Mouse (Mus musculus) heart, postnatal 36 days (tissue): ENCODE results near the gene Grin2c. TPM values are rescaled to one million over a fixed set of nuclear protein-coding genes. Genes with fewer than 3 reads are reported as not detected.

Experiments
- DNase-seq, 2 experiments: peaks; one replicate each; pipeline ENCODE4 v3.0.0; 2021 to 2022
- intact Hi-C: fragments of 180-260 bp; cut with DNase I; formaldehyde crosslinking; loops from one replicate; pipeline ENCODE4 v1.15.1; 2025
- total RNA-seq, 2 experiments: library from RNA; stranded (reverse); gene quantifications; 2 replicates each; pipeline ENCODE4 v1.2.3; 2021

Grin2c gene
- total RNA-seq, 2 experiments from 2014 or later = 0.11 to 0.25 TPM

DNA sequence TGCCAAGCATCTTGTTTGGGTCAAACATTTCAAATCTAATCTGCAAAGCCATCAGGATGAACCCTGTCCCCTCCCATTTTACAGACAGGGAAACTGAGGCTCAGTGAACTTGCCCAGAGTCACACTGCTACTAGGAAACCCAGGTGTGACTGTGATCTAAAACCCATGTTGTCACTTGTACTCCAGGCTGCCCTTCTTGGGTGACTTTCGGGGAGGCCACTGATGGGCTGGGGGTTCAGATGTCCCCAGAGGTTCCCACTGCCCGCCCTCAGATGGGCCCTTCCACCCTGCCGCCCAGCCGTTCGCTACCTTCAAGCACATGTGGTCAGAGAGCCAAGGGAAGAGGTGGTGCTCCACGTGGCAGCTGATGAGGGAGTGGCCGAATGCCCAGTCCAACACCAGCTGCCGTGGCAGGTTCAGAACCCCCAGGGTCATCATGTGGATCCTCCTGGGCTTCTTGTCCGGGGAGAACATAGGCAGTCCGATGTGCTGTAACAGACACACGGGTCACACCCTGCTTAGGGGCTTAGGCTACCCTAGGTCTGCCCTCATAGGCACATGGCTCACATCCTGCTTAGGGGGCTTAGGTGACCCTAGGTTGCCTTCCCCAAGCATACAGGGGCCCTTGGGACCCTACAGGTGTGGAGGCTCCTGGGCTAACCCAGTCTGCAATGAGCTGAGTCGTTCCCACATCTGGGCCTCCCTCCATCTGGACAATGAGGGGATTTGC lies 17.0 kb upstream of the Grin2c start:
- intact Hi-C loops = no loop called here
- no peak for DNase-seq

DNA sequence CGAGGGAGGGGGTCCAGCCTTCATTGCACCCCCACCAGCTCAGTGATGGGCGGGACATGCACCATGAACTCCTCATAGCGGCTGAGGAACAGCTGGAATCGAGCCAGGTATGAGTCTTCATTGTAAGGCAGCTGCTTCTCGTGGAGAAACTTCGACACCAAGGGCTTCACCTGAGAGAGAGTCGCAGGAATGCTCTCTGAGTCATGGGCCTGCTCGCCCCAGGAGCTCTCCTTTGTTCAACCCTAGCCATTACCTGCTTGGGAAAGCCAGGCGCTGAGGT lies 16.4 kb upstream of the Grin2c start:
- intact Hi-C loops = no loop called here
- DNase-seq = no peak

DNA sequence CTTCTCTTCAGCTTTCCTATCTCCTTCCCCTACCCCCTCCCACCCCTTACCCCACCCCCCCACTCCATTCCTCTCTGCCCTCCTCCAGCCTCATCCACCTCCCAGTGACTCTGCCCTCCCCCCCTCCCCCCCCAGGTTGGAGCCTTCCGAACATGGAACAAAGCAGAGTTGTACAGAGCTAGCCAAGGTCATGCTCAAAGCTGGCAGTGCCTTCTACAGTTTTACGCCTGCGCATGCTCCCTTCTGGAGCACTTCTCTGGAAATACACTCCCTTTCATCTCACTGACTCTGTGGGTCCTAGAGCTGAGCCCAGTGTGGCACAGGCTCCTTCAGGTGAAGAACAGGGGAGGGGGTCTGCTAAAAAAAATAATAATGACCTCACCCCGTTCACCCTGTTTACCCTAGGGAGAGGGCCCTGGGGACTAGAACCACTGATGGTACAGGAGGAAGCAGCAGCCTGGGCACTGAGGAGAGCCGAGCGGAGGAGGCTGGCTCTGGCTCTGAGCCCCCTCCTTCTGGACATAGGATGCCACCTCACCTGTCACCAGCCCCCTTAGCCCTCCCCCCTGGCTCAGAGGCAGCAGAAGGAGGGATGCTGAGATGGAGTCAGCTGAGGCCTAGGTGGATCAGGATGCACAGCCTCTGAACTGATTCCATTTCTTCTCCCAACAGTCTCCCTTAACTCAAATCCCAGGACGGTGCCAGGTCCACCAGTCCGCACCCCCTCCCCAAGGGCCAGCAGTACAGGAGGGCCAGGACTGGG lies 15.9 kb upstream of the Grin2c start:
- intact Hi-C loops = no loop called here
- DNase-seq = no peak

DNA sequence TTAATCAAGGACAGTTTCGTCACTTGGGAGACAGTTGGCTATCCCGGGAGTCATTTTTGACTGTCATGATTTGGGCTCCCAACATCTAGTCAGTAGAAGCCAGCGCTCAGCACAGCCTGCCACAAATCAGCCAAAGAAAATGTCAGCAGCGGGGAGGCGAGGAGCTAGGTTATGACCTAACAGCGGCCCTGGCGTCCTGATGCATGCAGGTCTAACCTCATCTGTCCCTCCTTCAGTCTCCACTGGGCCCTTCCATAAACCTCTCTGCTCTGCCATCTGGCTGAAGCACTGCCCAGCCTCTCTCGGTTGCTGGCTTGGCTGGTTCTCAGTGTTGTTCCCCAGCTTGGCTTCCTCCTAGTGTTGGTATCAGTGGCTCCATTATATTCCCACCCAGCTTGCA lies 15.3 kb upstream of the Grin2c start:
- intact Hi-C loops = no loop called here
- peak; percentile 37 to 59 for DNase-seq

DNA sequence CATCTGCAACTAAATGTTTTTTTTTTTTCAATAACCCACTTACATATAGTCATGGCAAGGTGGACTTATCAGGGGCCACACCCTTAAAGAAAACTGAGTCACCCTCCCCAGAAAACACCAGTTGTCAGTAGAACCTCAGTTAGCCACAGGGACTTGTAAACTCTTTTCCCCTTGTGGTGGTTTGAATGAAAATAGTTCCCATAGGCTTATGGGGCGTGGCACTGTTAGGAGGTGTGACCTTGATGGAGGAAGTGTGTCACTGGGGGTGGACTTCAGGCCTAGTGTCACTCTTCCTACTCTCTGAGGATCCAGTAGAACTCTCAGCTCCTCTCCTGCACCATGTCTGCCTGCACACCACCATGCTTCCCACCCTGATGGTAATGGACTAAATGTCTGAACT lies 12.7 kb upstream of the Grin2c start:
- intact Hi-C loops = no loop called here
- no peak for DNase-seq

DNA sequence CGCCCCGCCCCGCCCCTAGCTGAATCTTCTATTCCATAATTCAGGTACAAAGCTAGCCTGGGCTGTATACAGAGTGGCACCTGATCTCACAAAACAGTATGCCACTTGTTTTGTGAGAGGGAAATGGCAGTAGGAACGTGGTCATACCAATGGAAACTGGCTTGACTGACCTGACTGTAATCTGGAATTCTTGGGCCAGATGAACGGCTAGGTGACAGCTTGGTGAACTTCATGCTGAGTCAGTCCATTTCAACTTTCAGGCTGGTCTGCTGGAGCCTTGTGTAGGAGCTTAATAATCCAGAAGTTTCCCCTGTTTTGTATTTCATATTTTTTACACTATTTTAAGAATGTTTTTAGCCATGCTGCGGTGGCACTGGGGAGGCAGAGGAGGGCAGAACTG lies 11.1 kb upstream of the Grin2c start:
- no peak for DNase-seq
- intact Hi-C loops = no loop called here

DNA sequence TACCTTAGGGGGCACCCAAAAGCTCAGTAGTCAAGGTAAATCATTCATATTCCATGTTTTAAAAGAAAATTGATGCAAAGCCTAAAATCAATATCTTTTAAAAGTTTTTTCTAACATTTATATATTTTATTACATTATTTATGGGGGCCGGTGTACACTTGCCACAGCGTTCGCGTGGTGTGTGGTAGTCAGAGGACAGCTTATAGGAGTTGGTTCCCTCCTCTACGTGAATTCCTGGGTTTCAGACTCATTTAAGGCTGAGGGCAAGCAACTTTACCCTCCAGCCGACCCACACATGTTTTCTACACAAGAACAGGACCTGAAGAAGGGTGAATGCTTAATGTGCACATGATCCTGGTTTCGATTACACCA lies 10.5 kb upstream of the Grin2c start:
- no peak for DNase-seq
- intact Hi-C loops = no loop called here

DNA sequence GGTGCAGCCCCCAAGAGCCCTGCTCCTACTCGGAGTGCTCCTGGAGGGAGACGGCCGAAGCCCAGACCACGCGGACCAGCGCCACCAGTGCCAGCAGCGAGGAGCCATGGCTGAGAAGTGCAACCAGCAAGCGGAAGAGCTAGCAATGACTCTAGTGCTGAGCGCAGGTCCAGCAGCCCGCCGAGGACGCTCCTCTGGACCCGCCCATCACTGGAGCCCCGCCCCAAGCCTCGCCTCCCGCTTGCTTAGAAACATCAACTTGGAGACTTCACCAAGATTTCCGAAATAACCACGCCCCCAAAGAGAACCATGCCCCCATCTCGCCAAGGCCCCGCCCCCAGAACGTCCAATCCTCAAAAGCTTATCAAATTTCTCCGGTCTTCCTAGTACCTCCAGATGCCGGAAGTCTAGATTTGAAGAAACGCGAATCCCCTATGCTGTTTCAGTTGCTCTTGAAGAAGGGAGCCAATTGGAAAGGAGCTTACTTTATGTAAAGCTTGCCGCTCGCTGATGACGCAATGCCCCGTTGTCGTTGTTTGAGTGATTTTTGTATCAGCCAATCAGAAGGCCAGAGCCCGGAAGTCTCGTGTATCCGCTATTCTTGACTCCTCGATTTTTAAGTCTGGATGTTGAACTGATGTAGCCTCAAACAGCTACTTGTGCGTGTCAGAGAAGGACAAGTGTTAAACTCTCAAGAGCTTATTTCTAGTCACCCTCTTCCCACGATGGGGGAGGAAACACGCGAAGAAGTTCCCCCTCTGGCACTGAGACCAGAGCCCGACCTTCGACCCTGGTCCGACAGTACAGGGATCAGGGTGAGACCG lies 9.9 kb upstream of the Grin2c start, which contains the start of gene Fdxr:
TSS of gene Fdxr (minus strand) at position 271 of the 824 bp plus-strand sequence.
- intact Hi-C loops = no loop called here
- peak; percentile 96 to 98 for DNase-seq

DNA sequence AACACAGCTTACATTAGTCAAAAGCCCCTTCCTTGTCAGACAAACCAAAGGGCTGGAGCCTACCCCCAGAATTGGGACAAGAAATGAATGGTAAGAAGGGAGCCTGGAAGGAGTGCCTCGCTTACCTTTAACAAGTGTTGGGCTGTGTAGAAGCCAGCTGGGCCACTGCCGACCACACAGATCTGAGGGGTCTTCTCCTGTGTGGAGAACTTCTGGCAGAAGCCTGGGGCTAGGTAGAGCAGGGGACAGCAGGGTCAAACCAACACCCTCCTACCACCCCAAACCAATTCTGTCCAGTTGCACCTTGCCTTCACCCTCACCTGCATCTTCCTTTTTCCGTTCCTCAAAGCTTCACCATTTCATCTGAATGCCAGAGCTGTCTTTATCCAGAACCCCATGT lies 8.9 kb upstream of the Grin2c start:
- intact Hi-C loops = no loop called here
- no peak for DNase-seq

DNA sequence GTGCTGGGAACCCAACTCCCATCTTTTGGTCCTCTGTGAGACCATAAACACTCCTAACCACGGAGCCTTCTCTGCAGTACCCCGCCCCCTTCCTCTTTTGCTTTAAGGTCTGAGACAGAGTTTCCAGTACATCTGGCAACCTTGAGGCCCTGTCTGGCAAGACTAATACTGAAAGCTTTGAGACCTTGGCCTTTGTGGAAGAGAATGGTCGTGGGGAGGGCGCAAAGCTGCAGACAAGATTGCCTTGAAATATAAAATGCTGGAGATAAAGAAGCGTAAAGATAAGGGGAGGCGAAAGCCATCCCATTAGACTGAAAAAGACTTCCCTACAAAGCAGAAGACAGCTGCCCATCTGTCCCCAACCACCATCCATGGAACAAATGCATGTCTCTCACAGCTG lies 8.5 kb upstream of the Grin2c start:
- no peak for DNase-seq
- intact Hi-C loops = no loop called here

DNA sequence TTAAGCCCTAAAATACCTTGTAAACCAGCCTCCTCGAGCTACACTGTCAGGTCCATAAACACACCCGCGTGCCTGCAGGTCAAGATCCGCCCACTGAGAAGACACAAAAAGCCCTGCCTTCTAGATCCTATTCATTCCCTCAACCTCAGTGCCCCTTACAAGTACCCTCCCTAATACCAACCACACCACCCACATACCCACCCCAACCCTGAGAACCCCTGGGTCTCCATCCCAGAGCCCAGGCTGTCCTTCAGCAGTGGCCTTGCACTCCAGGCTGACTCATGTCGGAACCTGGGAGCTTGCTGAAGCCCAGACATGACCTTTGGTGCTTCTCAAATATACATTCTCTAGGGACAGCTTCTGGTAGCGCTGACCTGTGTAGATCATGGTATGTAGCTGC lies 7.7 kb upstream of the Grin2c start:
- intact Hi-C loops = no loop called here

DNA sequence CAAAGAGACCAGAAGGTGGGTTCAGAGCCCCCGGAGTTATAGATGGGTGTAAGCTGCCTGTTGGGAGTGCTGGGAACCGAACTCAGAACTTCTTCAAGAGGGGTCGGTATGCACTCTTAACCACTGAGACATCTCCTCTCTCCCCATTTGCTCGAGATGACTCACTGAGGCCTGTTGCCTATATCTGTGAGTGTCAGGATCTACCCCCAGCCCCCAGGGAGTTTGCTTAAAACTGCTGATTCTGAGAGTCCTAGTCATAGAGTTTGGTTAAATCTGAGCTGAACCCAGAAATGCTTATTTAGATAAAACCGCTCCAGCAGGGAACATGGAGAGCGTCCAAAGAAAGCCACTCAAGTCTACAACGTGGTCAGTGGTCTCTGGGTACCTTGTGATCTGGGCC lies 7.1 kb upstream of the Grin2c start:
- intact Hi-C loops = no loop called here
- DNase-seq = no peak

More for the DNA sequence above, 7.7 kb upstream of the Grin2c start:
- DNase-seq = no peak

DNA sequence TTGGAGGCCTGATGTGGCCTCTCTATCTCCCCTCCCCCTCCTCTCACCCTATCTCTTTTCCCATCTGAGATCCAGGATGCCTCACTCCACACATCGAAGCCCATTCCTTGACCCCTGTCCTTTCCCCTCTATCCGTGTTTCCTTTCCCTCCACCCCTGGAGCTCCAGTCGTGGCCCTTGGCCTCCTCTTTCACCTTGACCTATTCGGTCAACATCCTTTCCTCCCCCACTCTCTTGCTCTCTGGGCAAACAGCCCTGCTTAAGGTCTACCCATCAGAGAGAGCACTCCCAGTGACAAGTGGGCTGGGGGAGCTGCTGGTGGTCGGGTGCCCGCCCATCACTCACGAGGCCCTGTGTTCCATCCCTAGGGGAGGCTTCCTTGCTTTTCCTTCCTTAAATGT lies 6.7 kb upstream of the Grin2c start:
- no peak for DNase-seq
- intact Hi-C loops = no loop called here

DNA sequence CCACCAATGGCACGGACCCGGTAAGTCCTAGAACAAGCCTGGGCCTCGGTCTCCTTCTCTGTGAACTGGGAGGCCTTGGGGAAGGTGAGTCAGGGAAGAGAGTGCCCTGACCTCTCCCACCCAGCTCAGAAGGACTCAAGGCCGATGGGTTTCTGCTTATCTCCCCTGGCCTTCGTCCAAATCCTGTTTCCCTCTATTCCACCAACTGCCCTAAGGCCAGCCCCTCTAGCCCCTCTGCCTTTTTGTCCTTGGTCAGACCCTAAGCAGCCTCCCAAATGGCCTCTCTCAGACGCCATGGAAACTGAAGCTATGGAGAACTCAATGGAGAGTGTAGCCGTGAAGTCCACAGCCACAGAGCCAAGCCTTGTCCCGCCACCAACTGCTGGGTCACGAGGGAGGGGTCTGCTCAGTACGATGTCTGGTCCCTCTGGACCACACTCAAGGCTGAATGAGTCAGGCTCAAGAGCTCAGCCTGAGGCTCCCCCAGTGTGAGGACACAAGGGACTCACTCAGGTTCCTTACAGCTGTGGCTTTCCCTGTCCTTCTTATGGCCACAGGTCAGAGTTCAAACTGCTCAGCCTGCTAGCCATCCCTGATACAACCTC lies 6.0 kb upstream of the Grin2c start:
- DNase-seq = no peak
- intact Hi-C loops = no loop called here

DNA sequence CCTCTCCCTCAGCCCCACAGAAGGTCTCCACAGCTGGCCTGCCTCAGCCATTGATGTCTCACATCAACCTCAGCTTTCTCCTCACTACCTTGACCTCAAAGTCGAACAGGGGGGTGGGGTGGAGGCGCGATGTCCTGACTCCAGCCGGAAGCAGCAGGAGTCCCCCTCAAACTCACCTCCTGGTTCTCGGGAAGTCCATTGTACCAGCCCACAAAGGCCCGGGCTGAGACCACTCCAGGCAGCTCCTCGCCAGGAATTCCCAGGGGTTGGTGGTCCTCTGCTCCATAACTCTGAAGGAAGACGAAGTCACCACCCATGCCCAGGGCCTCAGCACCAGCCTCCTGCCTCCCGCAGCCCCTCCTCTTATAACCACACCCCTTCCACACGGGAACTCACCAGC lies 4.4 kb upstream of the Grin2c start:
- intact Hi-C loops = no loop called here
- DNase-seq = no peak

DNA sequence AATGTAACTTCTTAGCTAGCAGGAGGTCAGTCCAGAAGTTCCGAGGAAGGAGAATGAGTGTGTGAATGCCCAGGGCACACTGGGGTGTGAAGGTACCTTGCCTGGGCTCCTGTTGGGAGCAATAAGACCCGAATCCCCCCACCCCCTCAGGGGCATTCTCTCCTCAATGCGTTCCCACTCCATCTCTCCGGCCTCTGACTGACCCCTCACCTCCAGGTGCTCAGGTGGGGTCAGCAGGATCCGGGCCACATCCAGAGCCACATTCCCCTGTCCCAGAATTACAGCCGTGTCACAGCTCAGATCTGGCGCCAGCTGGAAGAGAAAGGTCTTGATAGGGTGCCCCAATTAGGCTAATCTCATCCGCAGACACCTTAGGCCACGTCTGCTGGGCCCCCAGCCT lies 4.0 kb upstream of the Grin2c start:
- DNase-seq = no peak
- intact Hi-C loops = no loop called here

DNA sequence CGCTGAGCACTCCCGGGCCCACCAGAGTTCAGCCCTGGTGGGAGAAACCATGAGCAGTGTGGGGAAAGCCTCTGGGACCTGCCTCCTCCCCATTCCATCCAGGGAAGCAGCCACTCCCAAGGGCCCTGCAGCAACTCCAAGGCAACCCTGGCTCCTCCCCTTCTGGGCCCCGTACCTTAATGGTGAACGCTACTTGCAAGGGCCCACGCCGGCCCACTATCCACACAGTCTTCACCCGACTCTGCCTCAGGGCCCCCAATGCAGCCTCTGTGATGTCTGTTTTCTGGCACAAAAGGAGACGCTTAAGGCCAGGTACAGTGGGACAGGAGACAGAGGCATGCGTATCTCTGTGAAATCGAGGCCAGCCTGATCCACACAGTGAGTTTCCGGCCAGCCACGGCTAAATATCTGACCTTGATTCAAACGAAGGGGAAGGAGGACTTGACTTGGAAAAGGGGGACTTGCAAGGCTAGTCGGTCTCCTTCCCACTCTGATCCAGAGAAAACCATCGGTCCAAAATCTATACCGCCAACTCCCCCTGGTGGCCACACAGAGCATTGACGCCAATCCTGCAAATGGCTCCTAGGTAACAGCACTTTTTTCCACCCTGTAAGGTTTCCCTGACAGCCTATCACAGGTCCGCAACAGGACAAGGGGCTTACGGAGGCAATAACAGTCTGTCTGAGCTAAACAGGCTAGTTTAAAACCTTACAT lies 3.3 kb upstream of the Grin2c start:
- intact Hi-C loops = loop anchor here (1.0 kb wide), 1 partner anchor 68 kb away; no protein-coding TSS in a partner anchor
- DNase-seq = peak; percentile 80 to 85

DNA sequence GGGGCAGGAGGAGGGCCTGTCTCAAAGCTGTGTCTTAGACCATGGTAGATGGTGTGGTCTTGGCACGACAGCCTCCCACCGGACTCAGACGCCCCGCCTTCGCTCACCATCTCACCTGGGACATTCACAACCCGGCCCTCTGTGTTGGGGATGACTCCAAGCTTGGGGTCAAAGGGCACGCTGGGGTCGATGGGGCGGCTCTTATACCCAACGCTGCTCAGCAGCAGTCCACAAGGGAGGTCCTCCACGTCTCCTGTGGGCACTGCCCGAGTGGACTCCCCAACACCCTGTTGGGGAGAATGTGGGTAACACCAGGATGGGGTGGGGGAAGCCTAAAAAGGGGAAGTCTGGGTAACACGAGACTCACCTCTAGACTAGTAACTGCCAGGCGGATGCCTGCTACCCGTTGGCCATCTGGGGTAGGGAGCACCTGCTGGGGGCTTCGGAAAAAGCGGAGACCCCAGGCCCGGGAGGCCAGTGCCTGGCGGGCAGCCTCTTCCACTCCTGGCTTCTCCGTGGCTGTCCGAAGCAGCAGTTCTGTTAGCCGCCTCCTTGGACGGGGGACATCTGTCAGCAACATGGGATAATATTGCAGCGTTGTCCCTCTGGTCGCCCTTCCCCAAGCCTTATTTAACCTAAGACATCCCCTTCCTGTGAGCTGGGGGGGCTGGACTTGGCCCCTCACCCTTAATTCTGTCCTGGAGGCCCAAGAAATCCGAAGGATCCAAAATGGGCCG lies 2.5 kb upstream of the Grin2c start:
- intact Hi-C loops = loop anchor here (1.0 to 5.0 kb wide), 3 partner anchors 67 to 187 kb away; no protein-coding TSS in a partner anchor
- no peak for DNase-seq

DNA sequence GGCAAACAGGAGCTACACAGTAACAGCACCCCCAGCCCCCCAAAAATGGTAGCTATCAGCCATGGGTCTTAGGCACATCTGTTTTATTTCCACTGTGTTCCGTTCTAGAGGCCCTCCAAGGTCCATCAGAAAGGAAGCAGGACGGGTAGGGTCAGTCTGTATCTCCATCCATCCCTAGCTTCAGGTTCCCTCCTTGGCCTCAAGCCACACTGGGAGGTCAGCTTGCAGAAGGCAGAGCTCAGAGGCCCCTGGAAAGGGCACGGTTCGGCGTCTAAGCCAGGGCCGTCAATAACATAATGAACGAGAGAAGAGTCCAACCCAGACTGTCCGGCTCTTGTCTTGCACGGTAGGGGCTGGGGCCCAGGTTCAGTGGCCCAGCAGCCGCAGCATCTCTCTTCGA lies 915 bp upstream of the Grin2c start:
- DNase-seq = no peak
- intact Hi-C loops = loop anchor here (5.0 kb wide), 1 partner anchor 186 kb away; no protein-coding TSS in a partner anchor

DNA sequence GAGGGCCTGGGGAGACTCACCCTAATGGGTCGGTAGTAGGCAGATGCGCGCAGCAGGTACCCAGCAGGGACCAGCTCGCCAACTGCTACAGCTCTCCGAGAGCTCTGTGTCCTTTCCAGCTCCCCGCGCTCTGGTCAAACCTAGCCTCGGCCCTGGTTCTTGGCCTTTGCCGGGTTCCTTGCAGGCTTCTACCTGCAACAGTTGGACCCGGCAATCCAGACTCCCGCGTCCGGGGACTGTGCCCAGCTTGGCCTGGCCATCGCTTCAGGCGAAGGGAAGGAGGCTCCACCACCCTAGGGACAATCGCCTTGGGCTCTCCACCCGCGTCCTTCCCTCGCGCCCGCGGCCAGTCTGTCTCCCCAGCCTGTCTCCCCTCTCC lies 654 bp downstream of the Grin2c start:
- intact Hi-C loops = loop anchor here (5.0 kb wide), 1 partner anchor 184 kb away; no protein-coding TSS in a partner anchor
- DNase-seq = no peak
